Mouse (Mus musculus): ENCODE measurements around the gene Ppil1. TPM values are rescaled to one million over a fixed set of nuclear protein-coding genes. Genes with fewer than 3 reads are reported as not detected.

The Ppil1 gene
- polyA plus RNA-seq, 1 experiment from 2014 or later, result 178 TPM

- 55% methylated on average over 10 of the region's 10 CpGs for WGBS
- Histone ChIP-seq H3K9ac (replicated peaks) (no peak overlapping the region), H3K27ac (no peak overlapping the region), H3K9me3 (no peaks in the 10 kb centered on the region), H3K4me2 (no peak overlapping the region), H3K27me3 (peaks cover 20% of the 10 kb centered on the region), H3K36me3 (no peaks in the 10 kb centered on the region), H3K4me1 (replicated peaks) (no peaks in the 10 kb centered on the region), H3K4me3 (replicated peaks) (no peak overlapping the region)
- no peak for ATAC-seq (ENCODE audit: insufficient number of reproducible peaks, insufficient read depth, low FRiP score, low TSS enrichment, low read depth)
Measured at GRCm38 (mm10) chr17:29231109-29231508, 32.9 kb downstream of the Ppil1 start.

GRCm38 (mm10) chr17:29220631-29221030, 43.4 kb downstream of the Ppil1 start:
- Histone ChIP-seq H3K4me1 (replicated peaks) (peaks cover 16% of the 10 kb centered on the region; the same call in 1 of the 2 replicates), H3K4me3 (replicated peaks) (no peak overlapping the region), H3K27ac (0 out of 2 replicates have a peak overlapping the region, but pooled peaks have one; percentile 29), H3K9ac (replicated peaks) (no peak overlapping the region; the same call in 1 of the 2 replicates), H3K36me3 (no peaks in the 10 kb centered on the region), H3K9me3 (no peaks in the 10 kb centered on the region), H3K27me3 (no peaks in the 10 kb centered on the region), H3K4me2 (no peak overlapping the region)
- no peak for ATAC-seq (ENCODE audit: insufficient number of reproducible peaks, insufficient read depth, low FRiP score, low TSS enrichment, low read depth)
- 44% methylated on average over 14 of the region's 14 CpGs for WGBS

DNA sequence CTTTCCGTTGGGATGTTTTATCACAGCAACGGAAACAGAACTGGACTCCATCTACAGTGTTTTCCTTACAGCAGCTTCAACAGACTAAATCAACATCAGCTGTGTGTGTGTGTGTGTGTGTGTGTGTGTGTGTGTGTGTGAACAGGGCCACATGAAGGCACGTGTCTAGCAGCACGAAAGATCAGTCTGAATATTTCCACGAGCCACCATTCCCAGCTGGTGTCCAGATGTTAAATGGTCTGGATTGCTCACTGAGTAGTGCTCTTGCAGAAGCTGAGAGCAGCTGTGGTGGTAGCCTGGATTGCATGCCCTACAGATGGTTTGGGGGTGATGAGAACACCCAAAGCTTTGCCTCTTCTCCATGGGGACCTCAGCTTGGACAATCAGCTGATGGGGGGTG, 46.0 kb downstream of the Ppil1 start:
- H3K27ac ChIP-seq, result no peak overlapping the region
- peaks cover 32% of the 10 kb centered on the region for H3K4me1 ChIP-seq (replicated peaks)
- H3K27me3 ChIP-seq, result peaks cover 3% of the 10 kb centered on the region; the same call in 1 of the 2 replicates
- H3K36me3 ChIP-seq, result no peaks in the 10 kb centered on the region
- no peak overlapping the region for H3K9ac ChIP-seq (replicated peaks)
- no peak overlapping the region for H3K4me2 ChIP-seq
- ATAC-seq (ENCODE audit: insufficient number of reproducible peaks, insufficient read depth, low FRiP score, low TSS enrichment, low read depth), result no peak
- H3K4me3 ChIP-seq (replicated peaks), result no peak overlapping the region
- 29% methylated on average over 5 of the region's 5 CpGs for WGBS
- no peaks in the 10 kb centered on the region for H3K9me3 ChIP-seq

DNA sequence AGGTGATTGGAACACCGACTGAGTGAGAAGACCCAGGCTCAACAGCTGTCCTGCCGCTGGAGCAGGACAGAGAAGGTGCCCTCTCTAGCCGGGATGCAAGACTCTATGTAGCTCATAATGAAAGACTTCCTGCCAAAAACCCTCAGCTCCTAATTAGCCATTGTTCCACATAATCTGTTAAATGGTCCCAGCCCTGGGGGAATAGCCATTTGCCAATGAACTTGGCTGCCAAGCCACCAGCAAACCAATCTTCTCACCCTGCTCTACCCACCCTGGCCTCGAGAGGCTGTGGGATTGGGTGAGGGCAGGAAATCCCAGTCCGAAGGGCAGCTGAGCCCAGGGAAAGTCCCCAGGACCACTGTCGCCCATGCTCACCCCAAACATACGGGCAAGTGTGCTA, 47.9 kb downstream of the Ppil1 start:
- peaks cover 4% of the 10 kb centered on the region for H3K27me3 ChIP-seq
- 47% methylated on average over 7 of the region's 7 CpGs for WGBS
- peaks cover 42% of the 10 kb centered on the region for H3K4me1 ChIP-seq (replicated peaks)
- no peak overlapping the region for H3K4me2 ChIP-seq
- no peak overlapping the region for H3K9ac ChIP-seq (replicated peaks)
- no peak for ATAC-seq (ENCODE audit: insufficient number of reproducible peaks, insufficient read depth, low FRiP score, low TSS enrichment, low read depth)
- no peaks in the 10 kb centered on the region for H3K36me3 ChIP-seq
- H3K9me3 ChIP-seq, result no peaks in the 10 kb centered on the region
- H3K4me3 ChIP-seq (replicated peaks), result no peak overlapping the region
- no peak overlapping the region for H3K27ac ChIP-seq

- 51% methylated on average over 10 of the region's 10 CpGs for WGBS
- 0 out of 2 replicates have a peak overlapping the region, but pooled peaks have one; percentile 66 for H3K27ac ChIP-seq
- H3K9me3 ChIP-seq, result no peaks in the 10 kb centered on the region
- H3K36me3 ChIP-seq, result no peaks in the 10 kb centered on the region
- peaks cover 6% of the 10 kb centered on the region for H3K27me3 ChIP-seq
- H3K9ac ChIP-seq (replicated peaks), result no peak overlapping the region
- no peak overlapping the region for H3K4me3 ChIP-seq (replicated peaks)
- no peak overlapping the region for H3K4me2 ChIP-seq
- H3K4me1 ChIP-seq (replicated peaks), result peaks cover 34% of the 10 kb centered on the region
- ATAC-seq (ENCODE audit: insufficient number of reproducible peaks, insufficient read depth, low FRiP score, low TSS enrichment, low read depth), result no peak
Measured at GRCm38 (mm10) chr17:29214655-29215054, 49.3 kb downstream of the Ppil1 start.

DNA sequence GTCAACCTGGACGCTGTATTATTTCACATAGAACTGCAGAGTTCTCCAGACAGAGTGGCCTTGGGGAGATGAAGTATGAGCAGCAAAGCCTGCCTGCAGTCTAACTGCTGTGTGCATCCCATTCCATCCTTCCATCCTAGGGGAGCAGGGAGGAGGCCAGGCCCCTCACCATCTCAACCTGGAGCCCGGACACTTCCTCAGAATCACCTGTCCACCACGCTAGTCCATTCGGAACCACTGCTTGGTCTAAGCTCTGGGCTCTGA, 49.9 kb downstream of the Ppil1 start:
- Histone ChIP-seq H3K4me1 (replicated peaks) (peaks cover 34% of the 10 kb centered on the region), H3K4me2 (no peak overlapping the region), H3K27ac (peak overlapping the region; percentile 66; the same call in 1 of the 2 replicates), H3K9ac (replicated peaks) (no peak overlapping the region), H3K27me3 (peaks cover 6% of the 10 kb centered on the region), H3K9me3 (no peaks in the 10 kb centered on the region), H3K36me3 (no peaks in the 10 kb centered on the region), H3K4me3 (replicated peaks) (no peak overlapping the region)
- 82% methylated on average over 4 of the region's 4 CpGs for WGBS
- no peak for ATAC-seq (ENCODE audit: insufficient number of reproducible peaks, insufficient read depth, low FRiP score, low TSS enrichment, low read depth)

DNA sequence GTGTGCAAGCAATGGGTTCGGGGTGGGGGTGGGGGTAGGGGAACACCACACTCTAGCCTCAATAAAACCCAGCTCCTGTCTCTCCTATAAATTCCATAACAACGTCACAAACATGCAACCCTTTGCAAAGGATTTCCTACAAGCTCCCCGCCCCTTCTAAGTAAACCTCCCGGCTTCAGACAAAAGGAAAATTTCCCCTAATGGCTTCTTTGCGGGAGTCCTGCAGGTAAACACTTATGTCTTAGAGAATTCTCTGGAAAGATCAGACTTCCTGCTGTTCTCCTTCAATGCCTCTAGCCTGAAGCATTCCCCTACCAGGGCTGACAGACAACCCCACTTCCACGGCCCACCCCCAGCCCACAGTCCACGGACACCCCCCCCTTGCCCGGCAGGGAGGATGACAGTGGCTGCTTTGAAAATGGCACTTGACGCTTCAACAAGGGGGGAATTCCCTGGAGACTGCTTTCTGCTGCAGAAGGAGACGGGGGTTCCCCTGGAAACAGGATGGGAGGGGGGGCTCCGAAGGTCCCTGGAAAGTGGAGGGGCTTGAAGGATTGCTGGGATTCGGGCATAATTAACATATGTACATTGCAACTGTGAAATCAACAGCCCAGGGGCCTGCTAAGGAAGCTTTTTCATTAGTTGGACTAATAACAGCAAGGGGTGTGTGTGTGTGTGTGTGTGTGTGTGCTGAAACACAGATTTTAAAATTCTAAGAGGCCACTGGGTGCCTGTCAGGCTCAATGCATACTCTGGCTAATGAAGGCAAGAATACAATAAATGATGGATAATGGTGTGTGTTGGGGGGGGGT, 50.4 kb downstream of the Ppil1 start:
- Histone ChIP-seq H3K27me3 (peaks cover 6% of the 10 kb centered on the region), H3K4me2 (peak overlapping the region; percentile 40), H3K4me1 (replicated peaks) (peaks cover 34% of the 10 kb centered on the region), H3K36me3 (no peaks in the 10 kb centered on the region), H3K4me3 (replicated peaks) (no peak overlapping the region), H3K9ac (replicated peaks) (no peak overlapping the region), H3K27ac (peak overlapping the region; percentile 66), H3K9me3 (no peaks in the 10 kb centered on the region)
- no peak for ATAC-seq (ENCODE audit: insufficient number of reproducible peaks, insufficient read depth, low FRiP score, low TSS enrichment, low read depth)
- 16% methylated on average over 12 of the region's 12 CpGs for WGBS

DNA sequence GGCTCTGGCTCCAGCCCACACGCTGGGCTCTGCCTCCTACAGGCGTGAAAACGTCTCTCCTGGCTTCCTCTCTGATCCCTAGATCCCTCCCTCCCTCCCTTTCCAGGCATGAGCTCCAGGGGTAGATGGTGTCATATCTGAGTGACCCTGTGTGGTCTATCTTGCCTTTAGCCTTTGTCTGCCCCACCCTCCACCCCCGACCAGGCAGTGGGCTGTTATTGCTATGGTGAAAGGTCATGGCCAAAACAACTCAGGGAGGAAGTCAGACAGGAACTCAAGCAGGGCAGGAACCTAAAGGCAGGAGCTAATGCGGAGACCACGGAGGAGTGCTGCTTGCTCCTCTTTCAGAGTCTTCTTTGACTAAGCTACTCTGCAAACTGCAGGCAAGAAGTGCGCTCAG, 52.1 kb downstream of the Ppil1 start:
- no peak for ATAC-seq (ENCODE audit: insufficient number of reproducible peaks, insufficient read depth, low FRiP score, low TSS enrichment, low read depth)
- Histone ChIP-seq H3K9me3 (no peaks in the 10 kb centered on the region), H3K27me3 (peaks cover 6% of the 10 kb centered on the region), H3K4me1 (replicated peaks) (peaks cover 34% of the 10 kb centered on the region), H3K9ac (replicated peaks) (no peak overlapping the region), H3K36me3 (no peaks in the 10 kb centered on the region), H3K4me3 (replicated peaks) (no peak overlapping the region), H3K27ac (no peak overlapping the region), H3K4me2 (no peak overlapping the region)
- 45% methylated on average over 7 of the region's 7 CpGs for WGBS

DNA sequence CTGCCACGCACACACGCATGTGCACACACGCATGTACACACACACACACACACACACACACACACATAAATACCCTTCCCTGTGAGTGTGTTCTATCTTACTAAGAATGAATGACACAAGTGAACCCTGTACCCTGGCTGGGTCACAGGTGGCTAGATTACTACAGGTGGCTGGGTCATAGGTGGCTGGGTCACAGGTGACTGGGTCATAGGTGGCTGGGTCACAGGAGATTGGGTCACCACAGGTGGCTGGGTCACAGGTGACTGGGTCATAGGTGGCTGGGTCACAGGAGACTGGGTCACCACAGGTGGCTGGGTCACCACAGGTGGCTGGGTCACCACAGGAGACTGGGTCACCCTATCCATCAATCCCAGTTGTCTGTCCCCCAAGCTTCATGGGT, 53.9 kb downstream of the Ppil1 start:
- Histone ChIP-seq H3K9me3 (no peaks in the 10 kb centered on the region), H3K9ac (replicated peaks) (no peak overlapping the region), H3K4me3 (replicated peaks) (no peak overlapping the region), H3K27ac (no peak overlapping the region), H3K4me1 (replicated peaks) (peaks cover 24% of the 10 kb centered on the region), H3K36me3 (no peaks in the 10 kb centered on the region), H3K4me2 (no peak overlapping the region), H3K27me3 (peaks cover 6% of the 10 kb centered on the region)
- WGBS, result 93% methylated on average over 3 of the region's 3 CpGs
- 0 out of 2 replicates have a peak, but pooled peaks have one; percentile 32 for ATAC-seq (ENCODE audit: insufficient number of reproducible peaks, insufficient read depth, low FRiP score, low TSS enrichment, low read depth)

DNA sequence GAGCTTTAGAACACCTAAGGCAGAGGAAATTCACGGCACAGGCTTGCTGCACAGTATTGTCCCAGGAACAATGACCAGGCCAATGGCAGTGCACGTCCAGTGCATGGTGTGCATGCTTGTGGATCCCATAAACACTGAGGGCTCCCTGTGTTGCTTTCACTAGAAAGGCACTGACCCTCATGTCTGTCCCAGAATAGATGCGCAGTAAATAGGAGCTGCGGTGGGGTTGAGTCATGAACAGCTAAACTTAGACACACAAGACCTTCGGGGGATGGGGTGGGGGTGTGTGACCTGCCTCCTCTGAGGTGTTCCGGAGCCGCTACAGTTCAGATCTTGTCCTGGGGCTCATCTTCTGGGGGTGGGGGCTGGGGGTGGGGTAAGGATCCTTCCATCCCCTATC, 57.9 kb downstream of the Ppil1 start:
- H3K27ac ChIP-seq, result no peak overlapping the region
- H3K9me3 ChIP-seq, result no peaks in the 10 kb centered on the region
- H3K27me3 ChIP-seq, result peaks cover 2% of the 10 kb centered on the region
- WGBS, result 84% methylated on average over 7 of the region's 7 CpGs
- no peak for ATAC-seq (ENCODE audit: insufficient number of reproducible peaks, insufficient read depth, low FRiP score, low TSS enrichment, low read depth)
- H3K4me2 ChIP-seq, result no peak overlapping the region
- no peaks in the 10 kb centered on the region for H3K4me1 ChIP-seq (replicated peaks)
- no peaks in the 10 kb centered on the region for H3K36me3 ChIP-seq
- H3K9ac ChIP-seq (replicated peaks), result no peak overlapping the region
- no peak overlapping the region for H3K4me3 ChIP-seq (replicated peaks)

DNA sequence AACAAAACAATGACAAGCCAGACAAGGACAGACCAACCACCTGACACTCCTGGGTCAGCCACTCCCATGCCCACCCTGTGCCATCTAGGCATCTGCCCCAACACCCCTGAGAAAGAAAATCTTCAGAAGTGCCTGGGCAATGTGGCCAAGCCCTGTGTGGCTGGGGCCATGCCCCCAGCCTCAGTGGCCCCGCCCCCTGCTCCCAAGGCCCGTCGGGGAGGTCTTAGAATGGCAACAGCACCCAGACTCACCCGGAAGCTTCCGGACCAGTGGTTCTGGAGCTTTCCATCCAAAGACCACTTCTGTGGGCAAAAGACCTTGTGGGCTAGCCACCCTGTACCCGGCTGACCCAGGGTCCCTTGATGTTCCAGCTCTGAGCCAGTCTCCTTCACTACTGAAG, 61.4 kb downstream of the Ppil1 start:
- Histone ChIP-seq H3K4me3 (replicated peaks) (no peak overlapping the region), H3K9ac (replicated peaks) (no peak overlapping the region), H3K4me1 (replicated peaks) (peaks cover 13% of the 10 kb centered on the region), H3K27ac (no peak overlapping the region), H3K36me3 (no peaks in the 10 kb centered on the region), H3K9me3 (no peaks in the 10 kb centered on the region), H3K27me3 (no peaks in the 10 kb centered on the region), H3K4me2 (no peak overlapping the region)
- no peak for ATAC-seq (ENCODE audit: insufficient number of reproducible peaks, insufficient read depth, low FRiP score, low TSS enrichment, low read depth)
- 81% methylated on average over 6 of the region's 6 CpGs for WGBS

Measured in limb, embryonic 12.5 days (tissue).